ENCODE assay signal across 8 mouse cellular contexts in genomic region chr9:77917622-77918131, GRCm38 (mm10). TPM values are rescaled to one million over a fixed set of nuclear protein-coding genes. Genes with fewer than 3 reads are reported as not detected.
DNase-seq lines count a peak whose midpoint lies in the region; ATAC-seq and TF ChIP-seq lines count a peak whose summit lies in the region.

No protein-coding gene starts in this region.

- H3K4me3 ChIP-seq in heart, postnatal 0 days (ENCODE audit: low read depth, low read length) = peak overlapping the region; percentile 81
- peak overlapping the region; percentile 95 for H3K4me3 ChIP-seq in lung, postnatal 0 days (ENCODE audit: low read depth, low read length)

- peak overlapping the region; percentile 79 for H3K9ac ChIP-seq in heart, postnatal 0 days (replicated peaks; ENCODE audit: low read depth, low read length)
- peak overlapping the region; percentile 85 for H3K9ac ChIP-seq in lung, postnatal 0 days (replicated peaks; ENCODE audit: low read depth)

- H3K4me1 ChIP-seq in heart, postnatal 0 days (ENCODE audit: control insufficient read depth, insufficient read depth) = peaks cover 13% of the 10 kb centered on the region; the same call in 1 of the 2 replicates
- H3K4me1 ChIP-seq in lung, postnatal 0 days (ENCODE audit: insufficient read depth, low read depth, low read length) = peaks cover 17% of the 10 kb centered on the region; the same call in 1 of the 2 replicates

- TF ChIP-seq EP300 in heart, postnatal 0 days (IDR thresholded peaks at IDR 0.05; ENCODE audit: low read depth) = no peak
- no peak for TF ChIP-seq EP300 in lung, postnatal 0 days (IDR thresholded peaks at IDR 0.05)

- H3K4me2 ChIP-seq in heart, postnatal 0 days (ENCODE audit: low read depth, low read length) = peak overlapping the region; percentile 91
- H3K4me2 ChIP-seq in lung, postnatal 0 days (replicated peaks; ENCODE audit: low read depth, low read length) = peak overlapping the region; percentile 86

- ATAC-seq in cerebellum, adult (ENCODE audit: insufficient number of reproducible peaks, low FRiP score, low TSS enrichment) = peak; percentile 54; the same call in 1 of the 2 replicates
- ATAC-seq in heart, postnatal 0 days (ENCODE audit: insufficient read depth, low read depth) = peak; percentile 42
- peak; percentile 41 for ATAC-seq in lung, postnatal 0 days

- peak overlapping the region; percentile 87 for H3K27ac ChIP-seq in heart, postnatal 0 days (ENCODE audit: low read depth)
- peak overlapping the region; percentile 90 for H3K27ac ChIP-seq in lung, postnatal 0 days (ENCODE audit: low read length)

- H3K27me3 ChIP-seq in heart, postnatal 0 days (ENCODE audit: control insufficient read depth, insufficient read depth, low read length) = no peaks in the 10 kb centered on the region
- no peaks in the 10 kb centered on the region for H3K27me3 ChIP-seq in lung, postnatal 0 days (replicated peaks; ENCODE audit: insufficient read depth, low read length)

- H3K9me3 ChIP-seq in heart, postnatal 0 days (replicated peaks; ENCODE audit: control insufficient read depth, low read length) = no peaks in the 10 kb centered on the region
- no peaks in the 10 kb centered on the region for H3K9me3 ChIP-seq in lung, postnatal 0 days (ENCODE audit: low read length)

- 1% methylated on average over 43 of the region's 45 CpGs for WGBS in heart, postnatal 0 days
- 2% methylated on average over 38 of the region's 45 CpGs for WGBS in lung, postnatal 0 days

- 0 out of 2 replicates have a peak, but pooled peaks cover 4% of the 10 kb centered on the region for H3K36me3 ChIP-seq in heart, postnatal 0 days (replicated peaks; ENCODE audit: control insufficient read depth, insufficient read depth, low read length)
- no peaks in the 10 kb centered on the region for H3K36me3 ChIP-seq in lung, postnatal 0 days (ENCODE audit: insufficient read depth, low read length)

- TF ChIP-seq CTCF in heart, postnatal 0 days (IDR thresholded peaks at IDR 0.05; ENCODE audit: low read depth) = no peak
- no peak for TF ChIP-seq CTCF in lung, postnatal 0 days (IDR thresholded peaks at IDR 0.05)

- no peak for DNase-seq in cerebellum, adult 9-10 months
- DNase-seq in right cerebral cortex, adult 2 months (ENCODE audit: low spot score in 2 of 2) = peak; percentile 57 to 76
- no peak for DNase-seq in right cerebral cortex, postnatal 25 days
- no peak for DNase-seq in heart, postnatal 0 days (ENCODE audit: low spot score)
- DNase-seq in lung, postnatal 0 days (ENCODE audit: low spot score) = no peak
- DNase-seq in yolk sac, embryonic 10.5 days (ENCODE audit: low spot score) = peak; percentile 34
- no peak for DNase-seq in cerebellum, adult 8-10 months

RNA-seq across cellular contexts. Expression of gene Elovl5, which starts 0.5 kb away (rescaled TPM):
- 53.3 and 80.1 TPM in 2 replicates for total RNA-seq in heart, postnatal 0 days (2014; rRNA removed; ENCODE audit: low replicate concordance)
- 47.1 and 48.4 TPM in 2 replicates for polyA plus RNA-seq in heart, postnatal 0 days (2015; fragmentation: Nextera tagmentation; extraction: Ambion mirVana)
- polyA plus RNA-seq in lung, postnatal 0 days (2015; fragmentation: Nextera tagmentation; extraction: Ambion mirVana) = 179 and 213 TPM in 2 replicates

Comparison
In these comparisons a context has a peak if more than half of its experiments do, and no peak if none do; other contexts are left out.
1. DNase-seq: peak in right cerebral cortex, adult 2 months (2 of 2) and yolk sac, embryonic 10.5 days (single experiment); none in cerebellum, adult 9-10 months (single experiment), right cerebral cortex, postnatal 25 days (single experiment), heart, postnatal 0 days (single experiment), lung, postnatal 0 days (single experiment) and cerebellum, adult 8-10 months (single experiment).
2. Peak in every context shown above with its lines, with median percentiles within 50 percentile points of each other: ATAC-seq.